Mouse (Mus musculus): ENCODE results near the gene Cfdp1. TPM values are rescaled to one million over a fixed set of nuclear protein-coding genes. Genes with fewer than 3 reads are reported as not detected.
A peak's percentile ranks its signal among the peaks of the same experiment; 100 is the strongest.

The Cfdp1 gene
- polyA plus RNA-seq, 1 experiment from 2014 or later, result 203 TPM

GRCm38 (mm10) chr8:111888091-111888650, 34.1 kb upstream of the Cfdp1 start:
- DNase-seq (ENCODE audit: low spot score) (peak; percentile 87), ATAC-seq (ENCODE audit: low read depth) (peak; percentile 80)
- Histone ChIP-seq H3K27ac (replicated peaks; ENCODE audit: low read depth, low read length) (no peak overlapping the region), H3K36me3 (ENCODE audit: control insufficient read depth, insufficient read depth, low read length) (no peaks in the 10 kb centered on the region), H3K27me3 (replicated peaks; ENCODE audit: control insufficient read depth, insufficient read depth, low read length) (peaks cover 30% of the 10 kb centered on the region), H3K9ac (ENCODE audit: low read depth, low read length) (no peak overlapping the region), H3K4me1 (ENCODE audit: control insufficient read depth, insufficient read depth, low read length) (peaks cover 7% of the 10 kb centered on the region; the same call in 1 of the 2 replicates), H3K4me3 (ENCODE audit: low read depth, low read length) (no peak overlapping the region), H3K9me3 (ENCODE audit: control insufficient read depth, low read length) (no peaks in the 10 kb centered on the region), H3K4me2 (ENCODE audit: low read depth, low read length) (no peak overlapping the region)
- WGBS, result 19% methylated on average over 7 of the region's 7 CpGs

GRCm38 (mm10) chr8:111887479-111887878, 33.4 kb upstream of the Cfdp1 start:
- H3K27me3 ChIP-seq (replicated peaks; ENCODE audit: control insufficient read depth, insufficient read depth, low read length), result peaks cover 30% of the 10 kb centered on the region
- no peaks in the 10 kb centered on the region for H3K9me3 ChIP-seq (ENCODE audit: control insufficient read depth, low read length)
- ATAC-seq (ENCODE audit: low read depth) (no peak), DNase-seq (ENCODE audit: low spot score) (no peak)
- no peaks in the 10 kb centered on the region for H3K36me3 ChIP-seq (ENCODE audit: control insufficient read depth, insufficient read depth, low read length)
- no peak overlapping the region for H3K4me3 ChIP-seq (ENCODE audit: low read depth, low read length)
- no peak overlapping the region for H3K27ac ChIP-seq (replicated peaks; ENCODE audit: low read depth, low read length)
- WGBS, result 83% methylated on average over 1 of the region's 1 CpGs
- H3K4me1 ChIP-seq (ENCODE audit: control insufficient read depth, insufficient read depth, low read length), result peaks cover 7% of the 10 kb centered on the region; the same call in 1 of the 2 replicates
- no peak overlapping the region for H3K9ac ChIP-seq (ENCODE audit: low read depth, low read length)
- no peak overlapping the region for H3K4me2 ChIP-seq (ENCODE audit: low read depth, low read length)

GRCm38 (mm10) chr8:111883615-111884014, 29.5 kb upstream of the Cfdp1 start:
- ATAC-seq (ENCODE audit: low read depth) (no peak), DNase-seq (ENCODE audit: low spot score) (no peak)
- 73% methylated on average over 4 of the region's 4 CpGs for WGBS
- Histone ChIP-seq H3K4me1 (ENCODE audit: control insufficient read depth, insufficient read depth, low read length) (peaks cover 7% of the 10 kb centered on the region; the same call in 1 of the 2 replicates), H3K27ac (replicated peaks; ENCODE audit: low read depth, low read length) (no peak overlapping the region), H3K27me3 (replicated peaks; ENCODE audit: control insufficient read depth, insufficient read depth, low read length) (0 out of 2 replicates have a peak, but pooled peaks cover 5% of the 10 kb centered on the region), H3K4me3 (ENCODE audit: low read depth, low read length) (no peak overlapping the region), H3K36me3 (ENCODE audit: control insufficient read depth, insufficient read depth, low read length) (no peaks in the 10 kb centered on the region), H3K4me2 (ENCODE audit: low read depth, low read length) (no peak overlapping the region), H3K9ac (ENCODE audit: low read depth, low read length) (no peak overlapping the region), H3K9me3 (ENCODE audit: control insufficient read depth, low read length) (no peaks in the 10 kb centered on the region)

- DNase-seq (ENCODE audit: low spot score), result peak; percentile 79
- Histone ChIP-seq H3K4me3 (ENCODE audit: low read depth, low read length) (no peak overlapping the region), H3K27me3 (replicated peaks; ENCODE audit: control insufficient read depth, insufficient read depth, low read length) (no peaks in the 10 kb centered on the region), H3K4me1 (ENCODE audit: control insufficient read depth, insufficient read depth, low read length) (no peaks in the 10 kb centered on the region), H3K27ac (replicated peaks; ENCODE audit: low read depth, low read length) (no peak overlapping the region), H3K4me2 (ENCODE audit: low read depth, low read length) (no peak overlapping the region), H3K9ac (ENCODE audit: low read depth, low read length) (no peak overlapping the region), H3K36me3 (ENCODE audit: control insufficient read depth, insufficient read depth, low read length) (no peaks in the 10 kb centered on the region), H3K9me3 (ENCODE audit: control insufficient read depth, low read length) (no peaks in the 10 kb centered on the region)
- ATAC-seq (ENCODE audit: low read depth), result peak; percentile 62
- 0% methylated on average over 2 of the region's 2 CpGs for WGBS
Measured at GRCm38 (mm10) chr8:111881591-111881990, 27.5 kb upstream of the Cfdp1 start.

- Histone ChIP-seq H3K27me3 (replicated peaks; ENCODE audit: control insufficient read depth, insufficient read depth, low read length) (no peaks in the 10 kb centered on the region), H3K36me3 (ENCODE audit: control insufficient read depth, insufficient read depth, low read length) (0 out of 2 replicates have a peak, but pooled peaks cover 4% of the 10 kb centered on the region), H3K4me2 (ENCODE audit: low read depth, low read length) (no peak overlapping the region), H3K4me3 (ENCODE audit: low read depth, low read length) (no peak overlapping the region), H3K27ac (replicated peaks; ENCODE audit: low read depth, low read length) (no peak overlapping the region), H3K9me3 (ENCODE audit: control insufficient read depth, low read length) (no peaks in the 10 kb centered on the region), H3K4me1 (ENCODE audit: control insufficient read depth, insufficient read depth, low read length) (peaks cover 9% of the 10 kb centered on the region; the same call in 1 of the 2 replicates), H3K9ac (ENCODE audit: low read depth, low read length) (no peak overlapping the region)
- DNase-seq (ENCODE audit: low spot score), result no peak
- 77% methylated on average over 9 of the region's 9 CpGs for WGBS
- no peak for ATAC-seq (ENCODE audit: low read depth)
Measured at GRCm38 (mm10) chr8:111877711-111878110, 23.6 kb upstream of the Cfdp1 start.

GRCm38 (mm10) chr8:111876355-111876948, 22.4 kb upstream of the Cfdp1 start, which contains the start of gene Tmem170:
TSS of gene Tmem170 (minus strand) at chr8:111876750.
- ATAC-seq (ENCODE audit: low read depth) (peak; percentile 99), DNase-seq (ENCODE audit: low spot score) (peak; percentile 98)
- Histone ChIP-seq H3K9me3 (ENCODE audit: control insufficient read depth, low read length) (no peaks in the 10 kb centered on the region), H3K4me2 (ENCODE audit: low read depth, low read length) (peak within 1 kb of the TSS; percentile 72), H3K9ac (ENCODE audit: low read depth, low read length) (peak within 1 kb of the TSS; percentile 76), H3K27ac (replicated peaks; ENCODE audit: low read depth, low read length) (peak within 1 kb of the TSS; percentile 84), H3K4me1 (ENCODE audit: control insufficient read depth, insufficient read depth, low read length) (peaks cover 9% of the 10 kb centered on the region; the same call in 1 of the 2 replicates), H3K4me3 (ENCODE audit: low read depth, low read length) (peak within 1 kb of the TSS; percentile 79), H3K36me3 (ENCODE audit: control insufficient read depth, insufficient read depth, low read length) (0 out of 2 replicates have a peak, but pooled peaks cover 4% of the 10 kb centered on the region), H3K27me3 (replicated peaks; ENCODE audit: control insufficient read depth, insufficient read depth, low read length) (no peaks in the 10 kb centered on the region)
- WGBS, result 2% methylated on average over 16 of the region's 53 CpGs

GRCm38 (mm10) chr8:111875758-111876157, 21.7 kb upstream of the Cfdp1 start:
- Histone ChIP-seq H3K4me2 (ENCODE audit: low read depth, low read length) (peak overlapping the region; percentile 72), H3K4me3 (ENCODE audit: low read depth, low read length) (peak overlapping the region; percentile 79), H3K27me3 (replicated peaks; ENCODE audit: control insufficient read depth, insufficient read depth, low read length) (no peaks in the 10 kb centered on the region), H3K9me3 (ENCODE audit: control insufficient read depth, low read length) (no peaks in the 10 kb centered on the region), H3K36me3 (ENCODE audit: control insufficient read depth, insufficient read depth, low read length) (0 out of 2 replicates have a peak, but pooled peaks cover 4% of the 10 kb centered on the region), H3K27ac (replicated peaks; ENCODE audit: low read depth, low read length) (peak overlapping the region; percentile 84), H3K9ac (ENCODE audit: low read depth, low read length) (peak overlapping the region; percentile 76), H3K4me1 (ENCODE audit: control insufficient read depth, insufficient read depth, low read length) (peaks cover 9% of the 10 kb centered on the region; the same call in 1 of the 2 replicates)
- DNase-seq (ENCODE audit: low spot score), result no peak
- 18% methylated on average over 9 of the region's 9 CpGs for WGBS
- ATAC-seq (ENCODE audit: low read depth), result no peak

GRCm38 (mm10) chr8:111871278-111871677, 17.2 kb upstream of the Cfdp1 start:
- WGBS, result 83% methylated on average over 3 of the region's 3 CpGs
- H3K27me3 ChIP-seq (replicated peaks; ENCODE audit: control insufficient read depth, insufficient read depth, low read length), result no peaks in the 10 kb centered on the region
- ATAC-seq (ENCODE audit: low read depth), result no peak

More at GRCm38 (mm10) chr8:111871278-111871677, 17.2 kb upstream of the Cfdp1 start:
- Histone ChIP-seq H3K36me3 (ENCODE audit: control insufficient read depth, insufficient read depth, low read length) (peaks cover 16% of the 10 kb centered on the region; the same call in 1 of the 2 replicates), H3K9ac (ENCODE audit: low read depth, low read length) (no peak overlapping the region), H3K27ac (replicated peaks; ENCODE audit: low read depth, low read length) (no peak overlapping the region), H3K4me1 (ENCODE audit: control insufficient read depth, insufficient read depth, low read length) (peaks cover 9% of the 10 kb centered on the region; the same call in 1 of the 2 replicates), H3K9me3 (ENCODE audit: control insufficient read depth, low read length) (no peaks in the 10 kb centered on the region), H3K4me2 (ENCODE audit: low read depth, low read length) (no peak overlapping the region), H3K4me3 (ENCODE audit: low read depth, low read length) (no peak overlapping the region)
- no peak for DNase-seq (ENCODE audit: low spot score)

Measured in embryonic facial prominence, embryonic 14.5 days (tissue).